In the genomic region with DNA sequence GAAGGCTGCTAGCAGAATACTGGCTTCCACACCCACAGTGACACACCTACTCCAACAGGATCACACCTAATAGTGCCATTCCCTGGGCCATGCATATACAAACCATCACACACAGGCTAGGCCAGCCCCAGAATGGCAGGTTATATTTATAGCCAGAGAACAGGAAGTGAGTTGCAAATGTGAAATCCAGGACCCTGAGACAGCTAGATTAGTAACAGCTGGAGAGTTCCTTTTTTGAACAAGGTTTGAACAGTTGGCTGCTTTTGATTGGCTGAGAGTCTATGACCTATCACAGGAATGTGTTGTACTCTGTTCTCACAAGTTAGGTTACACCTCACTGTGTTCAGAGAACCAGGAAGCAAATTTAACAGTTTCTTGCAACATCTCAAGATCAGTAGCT, we compare ENCODE assay signal across 7 mouse cellular contexts.
A peak's percentile ranks its signal among the peaks of the same experiment; 100 is the strongest.
DNase-seq lines count a peak whose midpoint lies in the region; ATAC-seq lines count a peak whose summit lies in the region.

No protein-coding gene starts in this region.

- peak; percentile 93 to 94 for ATAC-seq in hematopoietic stem cell, adult 5-6 weeks (replicated peaks in 1 of 2; ENCODE audit: insufficient read depth in 1 of 2, low FRiP score in 2 of 2, low TSS enrichment in 1 of 2, low read depth in 1 of 2, poor library complexity in 2 of 2, severe bottlenecking in 2 of 2)
- peak; percentile 94 for ATAC-seq in megakaryocyte, adult 5-6 weeks (ENCODE audit: poor library complexity, severe bottlenecking)

- peak; percentile 64 to 71 for DNase-seq in B cell, adult 2 months
- DNase-seq in ES-CJ7 (ENCODE audit: low read depth, low spot score) = peak; percentile 42
- DNase-seq in cerebellum, postnatal 10 days = no peak
- DNase-seq in left cerebral cortex, adult 18-20 months (ENCODE audit: low spot score in 2 of 2) = no peak
- no peak for DNase-seq in urinary bladder, postnatal 25 days (ENCODE audit: low spot score)

Comparison
In these comparisons a context has a peak if more than half of its experiments do, and no peak if none do; other contexts are left out.
1. DNase-seq: peak in B cell, adult 2 months (2 of 2) and ES-CJ7 (single experiment); none in cerebellum, postnatal 10 days (0 of 2), left cerebral cortex, adult 18-20 months (0 of 2) and urinary bladder, postnatal 25 days (single experiment).